Comparison of ENCODE assay signal across 21 mouse cellular contexts in genomic region chr9:96650807-96651206, GRCm38 (mm10). TPM values are rescaled to one million over a fixed set of nuclear protein-coding genes. Genes with fewer than 3 reads are reported as not detected.
DNase-seq lines count a peak whose midpoint lies in the region; ATAC-seq lines count a peak whose summit lies in the region.
"Had no signal": no experiment of that assay in that cellular context is flagged by ENCODE, and none has a peak within 500 bp of the region (broad histone marks: within the 10 kb centered on the region; RNA-seq: fewer than 3 reads in every experiment).

No protein-coding gene starts in this region.

- peak; percentile 63 for DNase-seq in 3134 (ENCODE audit: extremely low read depth, insufficient read length, low spot score)
- DNase-seq in T-cell, adult 2 months (ENCODE audit: low spot score): peak; percentile 15
- DNase-seq in natural killer cell, adult 2 months (ENCODE audit: low spot score in 2 of 2): peak; percentile 69 to 82
- DNase-seq in kidney, adult 9 months: no peak
- DNase-seq in layer of hippocampus, adult 11-12 months (ENCODE audit: low spot score): no peak
- DNase-seq: adrenal gland, postnatal 14 days; B cell, adult 2 months; cerebellum, adult 11-12 months; cerebellum, adult 9-10 months; cerebellum, postnatal 25 days; forebrain, postnatal 0 days; gastrocnemius, postnatal 14 days; heart, postnatal 10 days had no signal

- H3K36me3 ChIP-seq in hindbrain, embryonic 12.5 days: no peaks in the 10 kb centered on the region
- H3K36me3 ChIP-seq: embryonic facial prominence, embryonic 10.5 days; G1E; heart, embryonic 10.5 days; hindbrain, embryonic 10.5 days; hindbrain, embryonic 15.5 days had no signal

- no peak overlapping the region for H3K9ac ChIP-seq in hindbrain, embryonic 12.5 days
- H3K9ac ChIP-seq: forebrain, embryonic 13.5 days; forebrain, postnatal 0 days; hindbrain, embryonic 15.5 days had no signal

- no peak overlapping the region for H3K27ac ChIP-seq in hindbrain, embryonic 12.5 days
- H3K27ac ChIP-seq: embryonic facial prominence, embryonic 10.5 days; forebrain, embryonic 13.5 days; heart, embryonic 10.5 days; hindbrain, embryonic 10.5 days; hindbrain, embryonic 15.5 days had no signal

- H3K4me2 ChIP-seq in hindbrain, embryonic 12.5 days (replicated peaks): no peak overlapping the region
- H3K4me2 ChIP-seq: forebrain, embryonic 13.5 days; hindbrain, embryonic 15.5 days had no signal

- H3K9me3 ChIP-seq in hindbrain, embryonic 12.5 days (replicated peaks): no peaks in the 10 kb centered on the region
- H3K9me3 ChIP-seq: embryonic facial prominence, embryonic 10.5 days; forebrain, embryonic 13.5 days; G1E; heart, embryonic 10.5 days; hindbrain, embryonic 10.5 days; hindbrain, embryonic 15.5 days had no signal

- WGBS in hindbrain, embryonic 12.5 days: 92% methylated on average over 7 of the region's 7 CpGs

- H3K4me1 ChIP-seq in hindbrain, embryonic 12.5 days: no peaks in the 10 kb centered on the region
- H3K4me1 ChIP-seq: embryonic facial prominence, embryonic 10.5 days; forebrain, embryonic 13.5 days; heart, embryonic 10.5 days; hindbrain, embryonic 10.5 days; hindbrain, embryonic 15.5 days had no signal

- no peaks in the 10 kb centered on the region for H3K27me3 ChIP-seq in hindbrain, embryonic 12.5 days
- H3K27me3 ChIP-seq: forebrain, embryonic 13.5 days; hindbrain, embryonic 15.5 days had no signal

- ATAC-seq in megakaryocyte, adult 5-6 weeks (ENCODE audit: poor library complexity, severe bottlenecking): peak; percentile 68
- no peak for ATAC-seq in hindbrain, embryonic 12.5 days (ENCODE audit: low FRiP score)
- ATAC-seq: forebrain, embryonic 13.5 days; forebrain, postnatal 0 days had no signal

- H3K4me3 ChIP-seq in hindbrain, embryonic 12.5 days: no peak overlapping the region
- H3K4me3 ChIP-seq: embryonic facial prominence, embryonic 10.5 days; forebrain, embryonic 13.5 days; heart, embryonic 10.5 days; hindbrain, embryonic 10.5 days; hindbrain, embryonic 15.5 days had no signal

RNA-seq across cellular contexts. Expression of gene Rasa2, which starts 19.4 kb away (rescaled TPM):
- 14.5 and 16.9 TPM in 2 replicates for total RNA-seq in megakaryocyte, adult 5-6 weeks (2015)
- 12.2 and 15.2 TPM in 2 replicates for total RNA-seq in megakaryocyte, adult 5-6 weeks (2017)
- 20.2 and 20.4 TPM in 2 replicates for polyA plus RNA-seq in hindbrain, embryonic 12.5 days (2016; fragmentation: Nextera tagmentation; extraction: Ambion mirVana)

Comparison
In these comparisons a context has a peak if more than half of its experiments do, and no peak if none do; other contexts are left out.
1. DNase-seq: peak in 3134 (single experiment), T-cell, adult 2 months (single experiment) and natural killer cell, adult 2 months (2 of 2); none in kidney, adult 9 months (single experiment) and layer of hippocampus, adult 11-12 months (single experiment).